ENCODE assay signal across 10 mouse cellular contexts in genomic region chr6:124718703-124719102, GRCm38 (mm10). TPM values are rescaled to one million over a fixed set of nuclear protein-coding genes. Genes with fewer than 3 reads are reported as not detected.
DNase-seq lines count a peak whose midpoint lies in the region; TF ChIP-seq lines count a peak whose summit lies in the region.
"Had no signal": no experiment of that assay in that cellular context is flagged by ENCODE, and none has a peak within 500 bp of the region (broad histone marks: within the 10 kb centered on the region; RNA-seq: fewer than 3 reads in every experiment).

No protein-coding gene starts in this region.

- intact Hi-C loops in gastrocnemius, adult 2 months (cut with DNase I), result no loop called here

- peaks cover 40% of the 10 kb centered on the region for H3K4me1 ChIP-seq in thymus, adult 2 months (replicated peaks; ENCODE audit: control insufficient read depth, insufficient read depth, low read length)

- peak overlapping the region; percentile 18 for H3K4me3 ChIP-seq in thymus, adult 2 months (ENCODE audit: control insufficient read depth, insufficient read depth, low read length)
- H3K4me3 ChIP-seq in gastrocnemius, adult 2 months, result no peak overlapping the region
- H3K4me3 ChIP-seq: midbrain, embryonic 12.5 days had no signal

- TF ChIP-seq POLR2A in thymus, adult 2 months (IDR thresholded peaks at IDR 0.05; ENCODE audit: control insufficient read depth, extremely low read depth, insufficient read depth, low read length, poor library complexity), result no peak

- H3K27me3 ChIP-seq in thymus, adult 2 months (ENCODE audit: control insufficient read depth, insufficient read depth, low read length), result no peaks in the 10 kb centered on the region
- H3K27me3 ChIP-seq: midbrain, embryonic 12.5 days had no signal

- 89% methylated on average over 16 of the region's 16 CpGs for WGBS in thymus, adult 2 months

- no peak for TF ChIP-seq CTCF in thymus, adult 2 months (IDR thresholded peaks at IDR 0.05; ENCODE audit: borderline replicate concordance, control insufficient read depth, extremely low read depth, insufficient read depth, low read length, poor library complexity)
- TF ChIP-seq CTCF in gastrocnemius, adult 2 months (IDR thresholded peaks at IDR 0.05), result no peak

- H3K27ac ChIP-seq in thymus, adult 2 months (ENCODE audit: control insufficient read depth, insufficient read depth, low read length), result peak overlapping the region; percentile 29; the same call in 1 of the 2 replicates
- H3K27ac ChIP-seq in gastrocnemius, adult 2 months, result no peak overlapping the region
- H3K27ac ChIP-seq: midbrain, embryonic 12.5 days had no signal

- H3K36me3 ChIP-seq in thymus, adult 2 months (ENCODE audit: control insufficient read depth, insufficient read depth, low read length), result peaks cover 18% of the 10 kb centered on the region

- DNase-seq in thymus, adult 2 months, result no peak
- DNase-seq in thymus, postnatal 0 days (ENCODE audit: low spot score), result no peak
- peak; percentile 55 to 68 for DNase-seq in kidney, adult 8-10 months
- peak; percentile 88 to 91 for DNase-seq in lung, adult 18-20 months
- no peak for DNase-seq in adrenal gland, postnatal 25 days
- no peak for DNase-seq in gastrocnemius, adult 2 months
- no peak for DNase-seq in gastrocnemius, postnatal 4 days (ENCODE audit: low spot score in 2 of 2)

RNA-seq across cellular contexts. Expression of gene Phb2, which starts 6.6 kb away (rescaled TPM):
- 150 and 171 TPM in 2 replicates for polyA plus RNA-seq in thymus, adult 2 months (2012; rRNA removed)
- polyA plus RNA-seq in thymus, postnatal 0 days (2015; fragmentation: Nextera tagmentation; extraction: Ambion mirVana), result 321 and 329 TPM in 2 replicates
- total RNA-seq in adrenal gland, postnatal 25 days (2021), result 302 and 348 TPM in 2 replicates
- 100 to 1,000 TPM; 142 to 184 TPM for total RNA-seq in gastrocnemius, adult 2 months (2021)
- 100 to 1,000 TPM; 234 to 238 TPM for total RNA-seq in gastrocnemius, postnatal 4 days (2021)

RNA-seq across cellular contexts. Expression of gene Emg1, which starts 6.7 kb away (rescaled TPM):
- 203 and 210 TPM in 2 replicates for polyA plus RNA-seq in thymus, adult 2 months (2012; rRNA removed)
- polyA plus RNA-seq in thymus, postnatal 0 days (2015; fragmentation: Nextera tagmentation; extraction: Ambion mirVana), result 368 and 388 TPM in 2 replicates
- 81.8 and 82.8 TPM in 2 replicates for total RNA-seq in adrenal gland, postnatal 25 days (2021)
- 10 to 100 TPM; 57.7 to 71.8 TPM for total RNA-seq in gastrocnemius, adult 2 months (2021)
- total RNA-seq in gastrocnemius, postnatal 4 days (2021), result 10 to 100 TPM; 71.0 to 82.6 TPM

RNA-seq across cellular contexts. Expression of gene Ptpn6, which starts 19.8 kb away (rescaled TPM):
- 210 and 212 TPM in 2 replicates for polyA plus RNA-seq in thymus, adult 2 months (2012; rRNA removed)
- polyA plus RNA-seq in thymus, postnatal 0 days (2015; fragmentation: Nextera tagmentation; extraction: Ambion mirVana), result 157 and 167 TPM in 2 replicates
- 4.6 and 9.1 TPM in 2 replicates for total RNA-seq in adrenal gland, postnatal 25 days (2021)
- under 1 TPM; 0.61 to 0.87 TPM for total RNA-seq in gastrocnemius, adult 2 months (2021)
- 1 to 10 TPM; 4.6 to 6.4 TPM for total RNA-seq in gastrocnemius, postnatal 4 days (2021)

RNA-seq across cellular contexts. Expression of gene Grcc10, which starts 22.5 kb away (rescaled TPM):
- 265 and 352 TPM in 2 replicates for polyA plus RNA-seq in thymus, adult 2 months (2012; rRNA removed)
- 541 and 549 TPM in 2 replicates for polyA plus RNA-seq in thymus, postnatal 0 days (2015; fragmentation: Nextera tagmentation; extraction: Ambion mirVana)
- 357 and 392 TPM in 2 replicates for total RNA-seq in adrenal gland, postnatal 25 days (2021)
- 100 to 1,000 TPM; 145 to 182 TPM for total RNA-seq in gastrocnemius, adult 2 months (2021)
- 100 to 1,000 TPM; 177 to 209 TPM for total RNA-seq in gastrocnemius, postnatal 4 days (2021)

RNA-seq across cellular contexts. Expression of gene Gm45234, which starts 37.1 kb away (rescaled TPM):
- not detected in 2 replicates for polyA plus RNA-seq in thymus, adult 2 months (2012; rRNA removed)
- not detected in 2 replicates for polyA plus RNA-seq in thymus, postnatal 0 days (2015; fragmentation: Nextera tagmentation; extraction: Ambion mirVana)
- not detected in 2 replicates for total RNA-seq in adrenal gland, postnatal 25 days (2021)
- total RNA-seq in gastrocnemius, adult 2 months (2021), result not detected
- under 1 TPM in 1 of 2 experiments, not detected in 1; 0.83 TPM for total RNA-seq in gastrocnemius, postnatal 4 days (2021)
- total RNA-seq: hematopoietic stem cell, adult 5-6 weeks had no signal
- polyA plus RNA-seq: cortical plate, adult 2 months; midbrain, embryonic 12.5 days had no signal

Comparison
In these comparisons a context has a peak if more than half of its experiments do, and no peak if none do; other contexts are left out.
1. DNase-seq: peak in kidney, adult 8-10 months (2 of 2) and lung, adult 18-20 months (2 of 2); none in thymus, adult 2 months (single experiment), thymus, postnatal 0 days (single experiment), adrenal gland, postnatal 25 days (single experiment), gastrocnemius, adult 2 months (single experiment) and gastrocnemius, postnatal 4 days (0 of 2).